Mouse (Mus musculus) right cerebral cortex, postnatal 4 days (tissue): Measurements from ENCODE around the gene Cwc27.

Experiments
- DNase-seq: peaks from one replicate; pipeline ENCODE4 v3.0.0-alpha.2; 2022

The Cwc27 gene

DNA sequence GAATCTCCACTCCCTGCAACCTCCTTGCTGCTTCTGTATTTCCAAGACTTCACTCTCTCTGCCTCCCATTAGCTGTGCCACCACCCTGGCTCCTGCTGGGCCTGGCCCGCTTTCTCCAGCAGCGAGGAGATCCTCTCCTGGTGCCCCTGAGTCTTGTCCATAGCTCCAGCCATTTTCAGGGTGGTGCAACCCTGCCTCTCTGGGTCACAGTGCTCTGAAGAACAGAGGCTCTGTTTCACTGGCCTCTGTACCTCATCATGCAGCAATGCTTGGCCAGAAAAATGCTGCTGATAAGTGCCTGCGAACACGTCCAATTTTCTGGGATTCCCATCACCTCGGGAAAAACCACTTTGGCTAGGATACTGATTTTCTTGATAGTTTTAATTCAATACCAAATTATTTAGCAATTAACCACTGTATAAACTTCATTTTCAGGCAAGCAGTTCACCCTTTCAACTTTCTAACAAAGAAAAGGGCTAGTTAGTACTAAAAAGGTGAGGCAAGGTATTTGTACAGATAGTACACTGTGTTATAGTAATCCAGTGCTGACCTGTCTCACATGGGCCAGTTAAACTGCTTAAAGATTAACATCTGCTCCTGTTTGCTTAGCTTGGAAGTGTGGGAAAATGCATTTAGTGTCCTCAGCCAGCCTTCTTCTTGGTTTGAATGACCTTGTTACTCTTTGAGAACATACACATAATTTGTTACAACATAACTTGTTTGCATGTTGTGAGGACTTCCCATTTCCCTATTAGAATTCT lies 176.1 kb downstream of the Cwc27 start:
- DNase-seq: no peak

DNA sequence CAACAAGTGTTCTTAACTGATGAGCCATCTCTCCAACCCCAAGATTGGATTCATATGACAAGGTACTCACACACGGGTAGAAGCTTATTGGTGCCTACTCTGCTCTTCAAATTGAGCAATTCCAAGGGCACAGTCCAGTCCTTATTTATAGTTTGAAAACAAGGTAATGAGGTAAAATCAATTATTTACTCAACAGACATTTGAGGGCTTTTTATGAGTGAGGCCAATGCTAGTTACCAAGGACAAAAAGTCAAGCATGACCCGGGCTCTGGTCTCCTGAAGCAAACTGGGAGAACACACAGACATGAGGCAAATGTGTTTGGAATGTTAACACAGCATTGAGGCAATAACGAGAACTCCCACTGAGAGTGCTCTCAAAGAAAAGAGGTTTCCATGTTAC lies 178.0 kb downstream of the Cwc27 start:
- DNase-seq: no peak

DNA sequence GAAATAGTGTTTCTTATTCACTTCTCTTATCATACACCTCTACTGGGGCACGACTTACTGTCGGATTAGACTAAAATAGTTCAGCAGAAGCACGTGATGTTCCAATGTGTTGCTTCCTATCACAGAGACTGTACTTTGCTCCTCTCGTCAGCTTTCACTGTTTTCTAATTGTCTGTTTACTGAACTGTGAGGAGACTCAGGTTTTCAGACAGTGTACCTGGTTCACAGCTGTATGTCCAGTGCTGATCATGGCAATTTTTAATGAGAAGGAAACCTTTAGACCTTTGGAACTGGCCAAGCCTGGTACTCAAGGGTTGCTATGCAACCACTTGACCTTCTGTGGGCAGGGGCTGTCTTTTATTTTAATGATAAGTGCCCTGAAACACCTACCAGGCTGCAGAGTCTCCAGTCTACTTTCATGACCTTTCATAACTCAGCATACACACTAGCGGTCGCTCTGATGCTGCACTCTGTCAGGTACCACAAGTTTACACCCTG lies 180.9 kb downstream of the Cwc27 start:
- DNase-seq: no peak

DNA sequence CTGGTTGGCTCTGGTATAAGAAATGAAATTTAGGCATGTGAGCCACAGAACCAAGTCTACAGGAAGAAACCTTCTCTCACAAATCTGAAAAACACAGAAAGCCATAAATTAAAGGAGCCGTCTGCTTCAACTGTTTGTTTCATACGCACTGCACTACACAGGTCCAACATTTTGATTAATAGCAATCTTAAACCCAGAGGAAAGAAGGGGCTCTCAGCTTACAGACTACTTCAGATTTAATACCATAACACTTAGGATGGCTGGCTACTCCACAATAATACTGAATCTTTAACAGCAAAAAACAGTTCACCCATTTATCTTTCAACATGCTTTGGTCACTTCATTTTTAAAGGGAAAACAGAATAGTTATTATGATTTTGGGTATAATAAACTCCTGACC lies 182.2 kb downstream of the Cwc27 start:
- no peak for DNase-seq

DNA sequence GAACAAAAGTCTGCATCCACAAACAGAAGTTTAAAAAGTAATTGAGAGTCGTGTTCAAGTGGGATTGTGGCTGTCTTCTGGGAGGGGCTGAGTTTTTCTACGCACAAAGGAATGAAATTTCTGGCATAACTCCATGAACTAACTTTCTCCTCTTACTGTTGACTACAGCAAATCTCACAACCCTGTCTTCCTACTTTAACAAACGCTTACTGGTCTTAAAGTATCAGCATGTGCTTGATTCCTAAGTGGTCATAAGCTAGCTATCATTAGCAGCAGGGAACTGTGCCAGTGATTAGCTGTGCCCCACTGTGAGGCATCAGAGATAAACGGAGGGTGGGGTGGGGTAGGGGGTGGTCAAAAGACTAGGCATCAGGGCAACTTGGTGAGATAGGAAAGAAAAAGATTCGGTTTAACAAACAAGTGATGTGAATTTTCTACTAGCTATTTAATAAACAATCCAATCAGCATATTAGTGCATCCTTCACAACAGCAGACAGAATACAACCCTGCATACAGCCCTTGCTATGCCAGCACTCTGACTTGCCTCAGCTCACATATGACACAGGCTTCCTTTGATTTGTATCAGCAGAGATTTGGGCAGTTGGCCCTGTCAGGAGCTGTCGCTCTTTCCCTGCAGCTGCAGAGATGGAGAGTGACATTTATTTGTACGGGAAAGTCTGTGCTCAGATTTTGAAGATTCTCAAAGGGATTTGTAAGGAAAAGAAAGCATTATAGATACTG lies 184.3 kb downstream of the Cwc27 start:
- DNase-seq: no peak

DNA sequence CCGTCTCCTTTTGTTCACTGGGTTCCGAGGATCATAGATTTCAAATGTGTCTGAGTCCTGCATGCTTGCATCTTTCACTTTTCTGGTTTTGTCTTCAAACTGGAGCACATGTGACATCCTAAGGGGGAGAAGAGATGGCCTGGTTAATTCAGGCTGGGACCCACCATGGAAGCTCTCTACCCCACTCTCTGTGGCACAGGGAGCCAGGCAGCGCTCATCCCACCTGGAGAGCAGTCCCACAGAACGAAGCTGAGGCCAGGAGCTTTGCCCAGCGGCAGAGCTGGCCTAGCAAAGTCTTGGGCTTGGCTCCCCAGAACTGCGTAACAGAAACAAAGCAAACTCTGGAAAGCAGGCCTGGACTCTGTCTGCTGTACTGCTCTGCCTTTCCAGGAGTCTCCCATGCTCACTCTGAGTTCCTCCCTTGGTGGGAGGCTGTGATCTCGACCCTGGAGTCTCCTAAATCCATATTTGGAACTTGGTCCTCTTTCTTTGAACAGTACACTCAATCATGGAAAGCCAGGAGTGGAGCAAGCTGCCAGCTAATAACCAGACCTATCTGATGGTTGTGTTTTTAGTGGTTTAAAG lies 185.2 kb downstream of the Cwc27 start:
- DNase-seq: no peak

DNA sequence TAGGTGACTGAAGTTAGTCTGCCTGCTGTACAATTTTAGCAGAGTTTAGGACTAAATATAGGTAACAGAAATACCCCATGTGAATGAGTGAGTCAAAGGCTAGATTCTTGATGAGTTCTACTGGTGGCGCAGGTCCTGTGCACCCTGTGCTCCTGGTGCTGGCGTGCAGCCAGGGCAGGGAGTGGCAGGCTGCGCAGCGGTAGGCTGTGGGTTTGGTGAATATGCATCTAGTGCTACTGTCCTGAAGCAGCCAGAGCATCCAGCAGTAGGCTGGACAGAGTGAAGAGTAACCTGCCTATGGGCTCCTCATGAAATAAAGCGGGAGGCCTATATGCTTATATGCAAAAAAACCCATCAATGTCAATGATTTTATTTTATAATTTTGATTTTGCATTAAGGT lies 186.1 kb downstream of the Cwc27 start:
- no peak for DNase-seq

DNA sequence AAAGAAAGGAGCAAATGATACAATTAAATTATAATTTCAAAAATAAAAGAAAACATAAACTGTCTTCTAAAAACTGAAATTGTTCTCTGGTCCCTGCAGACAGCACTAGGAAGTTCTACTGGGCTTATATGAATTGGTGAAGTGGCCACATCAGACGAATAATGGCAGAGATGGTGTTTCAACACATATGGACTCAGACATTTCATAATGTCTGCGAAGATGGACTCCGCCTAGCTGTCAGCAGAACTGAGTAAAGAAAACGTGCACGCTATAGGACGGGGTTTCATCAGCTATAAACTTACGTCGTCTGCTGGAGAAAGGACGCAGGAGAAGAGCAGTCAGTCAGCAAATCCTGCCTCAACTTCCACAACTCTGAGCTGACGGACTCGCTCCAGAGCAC lies 187.3 kb downstream of the Cwc27 start:
- DNase-seq: no peak

DNA sequence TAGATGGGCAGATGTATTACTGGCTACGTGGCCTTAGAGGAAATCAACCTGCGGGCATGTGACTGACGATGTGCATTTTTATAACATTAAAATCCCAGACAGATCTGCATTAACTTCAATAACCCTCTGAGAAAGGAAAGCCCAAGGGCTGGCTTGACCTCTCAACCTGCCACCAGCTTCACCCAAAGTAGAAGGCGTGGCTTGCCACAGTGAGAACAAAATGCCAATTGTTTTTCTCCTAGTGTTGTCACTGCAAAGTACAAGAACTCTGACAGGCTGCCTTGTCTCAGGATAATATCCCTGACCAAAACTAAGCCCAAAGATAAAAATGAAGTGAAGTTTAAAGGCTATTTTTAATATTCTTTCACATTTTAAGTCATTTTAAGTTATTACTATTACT lies 188.9 kb downstream of the Cwc27 start:
- DNase-seq: no peak

DNA sequence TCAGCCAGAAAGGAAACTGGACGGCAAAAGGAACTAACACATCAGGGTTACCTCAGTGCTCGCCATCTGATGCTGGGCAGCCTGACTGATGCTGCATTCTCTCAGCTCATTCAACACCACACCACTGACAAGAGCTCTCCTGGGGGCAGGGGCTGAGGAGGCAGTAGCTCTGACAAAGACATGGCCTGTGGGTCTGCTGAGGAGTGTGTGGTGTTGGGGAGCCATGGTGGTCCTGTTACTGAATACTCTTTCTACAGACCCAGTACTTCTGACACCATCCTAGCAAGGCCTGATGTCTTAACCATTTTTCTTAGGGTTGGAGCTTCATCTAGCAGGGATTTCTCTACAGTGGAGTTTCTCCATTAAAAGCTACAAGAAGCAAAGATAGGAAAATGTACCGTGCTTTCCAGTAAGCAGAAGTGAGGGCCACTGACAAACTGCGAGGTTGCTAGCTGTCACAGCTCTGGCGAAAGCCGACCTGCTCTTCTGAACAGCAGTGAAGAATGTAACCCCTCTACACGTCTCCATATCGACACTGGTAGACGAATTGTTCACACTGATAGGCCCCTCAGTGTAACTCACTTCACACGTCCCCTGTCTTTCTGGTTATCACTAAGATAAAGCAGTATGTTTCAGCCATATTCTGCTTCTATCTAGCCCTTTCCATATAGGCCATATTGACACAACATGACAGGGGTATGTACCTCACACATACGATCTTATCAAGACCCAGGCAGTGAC lies 189.6 kb downstream of the Cwc27 start:
- no peak for DNase-seq

DNA sequence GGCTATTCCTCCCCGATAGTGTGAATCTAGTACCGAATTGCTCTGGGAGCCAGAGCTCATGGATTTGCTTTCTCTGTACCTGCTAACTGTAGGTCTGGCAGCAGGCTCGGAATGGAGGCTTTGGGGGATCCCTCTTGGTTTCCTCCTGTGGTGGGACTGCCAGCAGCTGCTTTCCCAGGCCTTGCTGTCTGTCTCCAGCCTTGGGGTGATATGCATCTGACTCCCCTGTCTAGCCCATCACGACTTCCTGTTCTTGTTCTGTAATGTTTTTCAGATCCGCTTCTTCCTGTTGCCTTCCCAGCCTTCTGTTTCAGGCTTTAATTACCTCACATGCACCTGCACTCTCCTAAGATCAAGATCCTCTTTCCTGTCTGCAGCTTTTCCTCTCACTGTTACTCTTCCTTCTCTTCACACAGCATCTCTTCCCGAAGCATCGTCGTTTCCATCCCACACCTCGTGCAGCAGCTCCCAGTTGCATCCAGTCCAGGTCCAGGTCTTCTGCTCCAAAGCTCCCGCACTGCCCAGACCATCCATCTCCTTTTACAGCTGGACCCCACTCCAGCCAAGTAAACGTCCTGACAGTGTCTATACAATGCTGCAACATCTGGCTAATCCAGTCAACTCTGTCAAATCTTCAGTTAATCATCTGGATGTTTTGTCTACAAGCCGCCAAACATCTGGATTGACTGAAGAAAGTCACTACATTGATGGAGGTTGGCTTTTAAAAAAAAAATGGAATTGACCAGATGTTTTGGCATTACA lies 193.6 kb downstream of the Cwc27 start:
- no peak for DNase-seq

DNA sequence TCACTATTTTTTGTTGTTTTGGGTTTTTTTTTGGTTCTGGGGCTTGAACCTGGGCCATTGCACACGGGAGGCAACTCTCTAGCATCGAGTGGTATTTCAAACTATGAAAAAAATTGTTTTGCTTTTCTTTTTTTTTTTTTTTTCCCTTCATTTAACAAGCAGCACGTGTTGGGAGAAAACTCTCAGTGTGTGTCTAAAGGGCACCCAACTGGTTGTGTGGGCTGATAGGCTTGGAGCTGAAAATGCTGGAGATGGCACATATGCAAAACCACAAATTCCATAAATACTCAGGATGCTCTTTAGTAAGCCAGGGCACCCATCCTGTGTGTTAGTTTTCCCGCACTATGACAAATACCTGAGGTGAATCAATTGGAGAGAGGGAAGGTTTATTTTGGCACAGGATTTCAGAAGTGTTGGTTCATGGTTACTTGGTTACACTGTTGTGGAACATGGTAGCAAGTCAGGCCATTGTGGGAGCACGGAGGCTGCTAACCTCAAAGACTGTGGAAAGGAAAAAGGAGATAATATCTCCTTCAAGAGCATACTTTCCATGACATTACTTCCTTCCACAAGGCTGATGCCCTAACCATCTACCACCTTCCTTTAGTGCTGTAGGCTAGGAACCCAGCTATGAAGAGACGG lies 194.7 kb downstream of the Cwc27 start:
- no peak for DNase-seq

DNA sequence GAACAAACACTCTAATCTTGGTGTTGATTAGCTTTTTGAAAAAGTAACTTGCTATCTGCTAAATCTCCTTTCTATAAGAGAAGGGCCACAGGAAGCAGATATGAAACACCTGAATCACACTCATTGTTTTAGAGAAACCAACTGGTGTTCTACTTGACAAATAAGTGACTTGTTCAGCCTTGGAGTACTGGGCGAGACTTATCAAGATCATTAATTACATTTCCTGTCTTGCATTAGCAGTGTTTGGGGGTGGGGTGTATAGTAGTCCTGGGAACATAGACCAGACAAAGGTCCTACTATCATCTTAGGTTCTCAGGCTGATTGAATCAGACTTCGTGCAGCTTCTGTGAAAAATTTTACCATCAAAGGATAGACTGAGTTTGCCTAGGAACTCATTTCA lies 196.5 kb downstream of the Cwc27 start:
- no peak for DNase-seq

DNA sequence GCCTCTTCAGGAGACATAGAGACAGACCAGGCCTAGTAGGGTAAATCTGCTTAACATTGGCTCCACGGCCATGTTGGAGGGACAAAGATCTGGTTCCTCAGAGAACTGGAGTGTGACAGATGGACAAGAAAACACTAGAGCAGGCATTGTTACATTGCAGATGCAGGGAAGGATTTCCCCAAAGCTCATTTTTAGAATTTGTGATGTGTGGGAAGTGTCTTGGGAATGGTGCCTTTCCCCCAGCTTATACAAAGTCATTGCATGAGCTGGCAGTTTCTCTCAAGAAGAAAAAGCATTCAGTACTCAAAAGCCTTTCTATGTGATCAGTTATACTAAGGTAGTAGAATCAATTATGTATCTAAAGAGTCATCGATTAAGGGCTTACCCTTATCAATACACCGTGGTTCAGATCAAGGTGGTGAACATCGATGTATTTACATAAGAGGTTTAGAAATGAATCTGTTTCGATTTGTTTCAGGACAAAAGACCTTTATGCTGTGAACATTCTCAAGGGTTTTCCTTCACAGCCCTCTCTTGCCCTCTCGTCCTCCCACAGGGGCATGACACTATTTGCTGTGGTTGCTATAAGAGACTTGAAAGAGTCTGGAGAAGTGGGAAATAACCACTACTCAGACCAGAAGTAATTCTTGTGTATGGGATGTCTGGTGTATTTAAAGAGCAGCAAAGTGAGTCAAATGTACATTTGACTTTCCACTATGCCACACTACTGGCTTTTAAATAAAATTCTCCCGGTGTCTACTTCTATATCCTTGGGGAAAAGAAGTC lies 197.2 kb downstream of the Cwc27 start:
- no peak for DNase-seq

DNA sequence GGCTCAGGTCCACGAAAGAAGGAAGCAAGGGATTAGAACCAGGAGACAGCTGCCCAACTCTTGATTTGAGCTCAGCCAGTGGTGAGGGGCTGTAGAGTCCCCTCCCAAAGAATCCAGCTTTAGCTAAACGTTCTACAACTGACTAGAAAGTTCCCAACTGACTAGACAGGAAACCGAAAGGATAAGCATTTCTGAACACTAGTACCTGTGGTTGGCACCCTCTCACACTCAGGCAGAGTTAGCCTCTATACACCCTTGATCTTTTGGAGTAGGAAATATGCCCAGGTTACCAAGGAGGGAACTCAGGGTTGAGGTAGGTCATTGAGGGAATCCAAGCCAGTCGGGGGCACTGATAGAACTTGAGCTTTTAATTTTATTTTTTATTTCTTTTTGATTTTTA lies 199.7 kb downstream of the Cwc27 start:
- no peak for DNase-seq

DNA sequence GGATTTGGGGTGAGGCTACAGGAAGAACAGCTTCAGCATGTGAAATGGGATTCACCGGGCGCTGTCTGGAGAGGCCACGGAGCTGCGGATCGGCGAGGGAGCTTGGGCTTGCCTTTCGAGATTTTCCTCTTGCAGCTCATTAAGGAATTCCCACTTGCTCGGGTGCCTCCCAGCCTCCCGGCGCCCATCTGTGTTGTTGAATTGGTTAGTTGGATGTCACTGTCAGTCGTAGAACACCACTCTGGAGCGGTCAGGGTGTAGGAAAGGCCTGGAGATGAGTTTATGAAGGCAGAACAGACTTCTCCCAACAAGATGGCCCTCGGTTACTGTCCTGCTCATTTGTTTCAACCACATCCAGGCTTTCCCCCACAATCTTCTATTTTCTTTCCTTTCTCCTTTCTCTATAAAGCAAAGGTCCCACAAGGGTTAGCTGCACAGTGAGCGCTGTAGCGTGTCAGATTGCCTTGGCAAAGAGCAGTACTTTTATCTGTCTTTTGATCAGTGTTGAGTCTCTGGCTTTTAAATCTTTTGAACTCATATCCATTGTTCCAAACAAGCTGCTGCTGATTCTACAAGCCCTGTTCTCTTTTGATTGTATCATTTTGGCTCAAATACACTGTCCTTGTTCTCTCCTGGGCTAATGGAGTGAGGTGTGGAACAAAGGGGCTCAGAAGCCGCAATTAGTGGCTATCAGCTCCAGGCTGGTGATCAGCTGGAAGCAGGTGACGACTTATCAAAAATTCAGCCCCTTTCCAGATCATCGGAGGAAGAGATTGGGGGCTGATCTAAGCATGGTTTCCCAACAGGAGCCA lies 200.7 kb downstream of the Cwc27 start:
- DNase-seq: no peak

DNA sequence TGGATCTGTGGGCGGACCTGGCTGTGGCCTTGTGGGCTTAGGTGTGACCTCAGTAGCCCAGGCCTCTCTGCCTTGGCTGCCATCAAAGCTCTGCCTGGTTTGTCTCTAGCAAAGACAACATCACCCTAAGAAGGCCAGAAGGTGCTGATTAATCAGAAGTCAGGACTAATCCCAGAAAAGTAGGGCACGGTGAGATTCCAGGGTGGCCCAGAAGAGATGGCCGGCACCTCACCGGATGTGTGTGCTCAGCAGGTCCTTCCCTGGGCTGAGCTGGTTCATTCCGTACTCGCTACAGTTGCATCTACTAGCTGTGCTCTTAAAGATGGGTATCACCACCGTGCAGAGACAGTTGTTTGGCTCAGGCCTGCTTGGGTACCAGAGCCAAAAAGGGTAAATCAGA lies 201.8 kb downstream of the Cwc27 start:
- DNase-seq: no peak

DNA sequence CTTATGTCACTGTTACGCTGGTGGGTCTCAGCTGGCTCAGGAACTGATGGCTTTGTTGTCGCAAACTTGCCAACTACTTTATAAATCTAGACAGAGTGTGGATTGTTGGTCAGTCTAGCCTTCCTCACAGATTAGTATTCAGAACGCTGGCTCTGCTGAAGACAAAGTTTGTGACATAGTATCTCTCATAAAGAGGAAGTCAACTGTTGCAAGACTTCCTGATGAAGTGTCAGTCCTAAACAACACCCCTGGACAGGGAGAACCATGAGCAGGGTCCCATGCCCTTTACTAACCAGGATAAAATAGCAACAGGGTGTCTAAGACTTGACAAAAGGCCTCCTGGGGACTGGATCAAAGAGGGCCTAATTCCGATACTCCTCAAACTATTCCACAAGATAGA lies 205.6 kb downstream of the Cwc27 start:
- no peak for DNase-seq

DNA sequence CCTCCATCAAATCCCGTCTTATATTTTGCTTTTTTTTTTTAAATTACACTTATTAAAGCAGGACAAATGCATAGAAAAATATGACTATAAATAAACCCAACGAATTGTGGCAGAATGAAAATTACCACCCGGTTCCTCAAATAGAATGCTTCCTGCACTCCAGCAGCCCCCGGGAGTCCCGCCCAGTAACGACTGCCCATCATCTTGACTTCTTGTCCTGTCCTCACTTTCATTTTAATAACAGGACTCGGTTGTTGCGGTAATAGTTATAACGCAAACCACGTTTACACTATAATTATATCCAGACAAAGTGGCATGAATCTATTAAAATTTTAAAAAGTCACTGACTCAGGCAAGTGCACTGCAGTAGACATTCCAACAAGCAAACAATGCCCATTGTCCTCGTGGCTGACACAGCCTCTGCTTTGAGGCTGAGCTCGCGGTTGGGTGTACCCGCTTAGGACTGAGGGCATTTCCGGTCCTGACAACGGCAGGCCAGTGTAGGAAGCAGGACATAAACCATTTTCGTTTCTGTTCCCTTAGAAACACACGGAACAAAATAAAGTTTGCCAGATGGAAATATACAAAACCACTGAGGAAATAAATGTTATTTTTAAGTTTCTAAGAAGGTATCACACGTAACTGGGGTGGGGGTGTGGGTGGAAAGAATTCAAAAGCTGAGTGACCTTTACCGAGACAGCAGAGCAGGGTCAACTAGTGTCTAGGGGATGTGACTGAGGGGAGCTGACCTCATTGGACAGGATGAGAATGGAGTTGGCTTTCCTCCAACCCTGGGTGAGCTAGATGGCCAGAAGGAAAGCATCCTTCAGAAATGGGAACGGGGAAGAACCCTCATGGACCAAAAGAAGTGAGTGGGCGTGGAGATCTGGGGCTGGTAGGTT lies 206.5 kb downstream of the Cwc27 start:
- DNase-seq: no peak
